Mouse (Mus musculus) 416B (cell line): ENCODE measurements at regions not wholly inside any gene's neighbourhood (a gene's known extent, or its start where the extent isn't known, plus 50 kb on each side); places are given as distances from the start of the nearest gene placed in this dataset.
"Not testable (repeated sequence)": the region's sequence is repeated elsewhere in the genome, so short reads cannot be mapped to it uniquely, and the experiment has no call there.

Source experiments
- DNase-seq: peaks from one replicate; pipeline ENCODE4 v3.0.0; 2011; ENCODE audit warnings: low read depth

DNA sequence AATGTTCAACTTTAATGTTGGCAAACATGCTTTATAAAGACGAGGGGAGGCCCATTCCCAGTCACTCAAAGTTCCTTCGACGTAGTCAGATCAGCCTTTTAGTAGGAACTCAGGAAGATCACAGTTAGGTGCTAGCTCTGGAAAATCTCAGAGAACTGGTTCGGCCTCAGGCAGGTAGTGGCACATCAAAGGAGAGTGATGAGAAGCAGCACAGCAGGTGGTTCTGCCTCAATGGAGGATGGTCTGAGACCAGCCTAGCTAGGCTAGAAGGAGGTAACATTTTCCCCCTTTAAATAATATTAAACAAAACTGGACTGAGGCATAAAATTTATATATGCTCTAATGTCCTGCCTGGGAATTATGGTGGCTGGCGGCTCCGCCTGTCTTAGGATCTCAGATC lies 66.1 kb downstream of the Zfp354a start:
- no peak for DNase-seq

GRCm38 (mm10) chr11:51125713-51126112 lies 66.7 kb downstream of the Zfp354a start:
- DNase-seq, result not testable (repeated sequence)

DNA sequence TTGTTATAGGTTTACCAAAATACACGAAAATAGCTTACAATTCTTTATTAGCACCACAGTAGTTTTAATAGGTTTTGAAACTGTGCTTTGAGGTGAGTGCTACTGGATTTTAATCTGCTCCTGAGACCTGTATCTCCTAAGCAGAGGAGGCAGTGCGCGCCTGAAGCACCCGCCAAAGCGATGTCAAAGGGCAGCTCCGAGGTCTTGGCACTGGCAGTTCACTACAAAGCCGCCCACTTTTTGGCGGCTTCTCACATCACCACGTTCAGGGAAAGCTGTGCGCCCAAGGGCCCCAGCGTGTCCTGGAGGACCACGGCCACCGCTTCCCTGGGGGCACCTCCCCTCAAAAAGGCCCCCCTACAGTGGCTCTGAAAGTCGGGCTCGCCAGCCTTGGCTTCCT lies 68.6 kb downstream of the Zfp354a start:
- DNase-seq, result no peak

DNA sequence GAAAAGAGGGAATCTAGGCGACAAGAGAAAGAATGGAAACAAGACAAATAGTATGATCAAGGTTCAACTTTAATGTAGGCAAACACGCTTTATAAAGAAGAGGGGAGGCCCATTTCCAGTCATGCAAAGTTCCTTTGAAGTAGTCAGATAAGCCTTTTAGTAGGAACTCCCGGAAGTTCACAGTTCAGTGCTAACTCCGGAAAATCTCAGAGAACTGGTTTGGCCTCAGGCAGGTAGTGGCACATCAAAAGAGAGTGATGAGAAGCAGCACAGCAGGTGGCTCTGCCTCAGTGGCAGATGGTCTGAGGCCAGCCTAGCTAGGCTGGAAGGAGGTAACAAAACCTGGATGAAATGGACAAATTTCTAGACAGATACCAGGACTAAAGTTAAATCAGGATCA lies 71.1 kb downstream of the Zfp354a start:
- no peak for DNase-seq

GRCm38 (mm10) chr11:51167389-51167788 lies 52.9 kb upstream of the Gm12569 start:
- peak; percentile 32 for DNase-seq
